Mouse (Mus musculus) E14TG2a.4 (cell line): ENCODE results near the gene AA467197.

ENCODE experiments used
- H3K27me3 ChIP-seq: 2 replicates; pipeline ENCODE4 v1.6.1; 2014; ENCODE audit warnings: low read length, control low read depth; ENCODE audit not compliant: insufficient read depth
- H3K36me3 ChIP-seq: 2 replicates; pipeline ENCODE4 v1.6.1; 2014; ENCODE audit warnings: low read length, control low read depth; ENCODE audit not compliant: insufficient read depth
- H3K4me1 ChIP-seq: replicated peaks from 2 replicates; pipeline ENCODE4 v1.6.1; 2014; ENCODE audit warnings: low read depth, low read length, control low read depth
- H3K4me3 ChIP-seq: replicated peaks from 2 replicates; pipeline ENCODE4 v1.5.1; 2014; ENCODE audit warnings: mild to moderate bottlenecking, low read length
- H3K9me3 ChIP-seq: 2 replicates; pipeline ENCODE4 v1.6.1; 2014; ENCODE audit warnings: low read length, control low read depth
- CTCF ChIP-seq: conservative IDR thresholded peaks from 2 replicates; pipeline ENCODE4 v1.5.1; 2014; ENCODE audit warnings: low read length
- NANOG ChIP-seq: IDR thresholded peaks from 2 replicates; pipeline ENCODE4 v1.6.1; 2014; ENCODE audit warnings: borderline replicate concordance, low read length, mixed read lengths
- POU5F1 ChIP-seq: IDR thresholded peaks from 2 replicates; pipeline ENCODE4 v1.6.1; 2014; ENCODE audit warnings: low read length, borderline replicate concordance

The AA467197 gene

DNA sequence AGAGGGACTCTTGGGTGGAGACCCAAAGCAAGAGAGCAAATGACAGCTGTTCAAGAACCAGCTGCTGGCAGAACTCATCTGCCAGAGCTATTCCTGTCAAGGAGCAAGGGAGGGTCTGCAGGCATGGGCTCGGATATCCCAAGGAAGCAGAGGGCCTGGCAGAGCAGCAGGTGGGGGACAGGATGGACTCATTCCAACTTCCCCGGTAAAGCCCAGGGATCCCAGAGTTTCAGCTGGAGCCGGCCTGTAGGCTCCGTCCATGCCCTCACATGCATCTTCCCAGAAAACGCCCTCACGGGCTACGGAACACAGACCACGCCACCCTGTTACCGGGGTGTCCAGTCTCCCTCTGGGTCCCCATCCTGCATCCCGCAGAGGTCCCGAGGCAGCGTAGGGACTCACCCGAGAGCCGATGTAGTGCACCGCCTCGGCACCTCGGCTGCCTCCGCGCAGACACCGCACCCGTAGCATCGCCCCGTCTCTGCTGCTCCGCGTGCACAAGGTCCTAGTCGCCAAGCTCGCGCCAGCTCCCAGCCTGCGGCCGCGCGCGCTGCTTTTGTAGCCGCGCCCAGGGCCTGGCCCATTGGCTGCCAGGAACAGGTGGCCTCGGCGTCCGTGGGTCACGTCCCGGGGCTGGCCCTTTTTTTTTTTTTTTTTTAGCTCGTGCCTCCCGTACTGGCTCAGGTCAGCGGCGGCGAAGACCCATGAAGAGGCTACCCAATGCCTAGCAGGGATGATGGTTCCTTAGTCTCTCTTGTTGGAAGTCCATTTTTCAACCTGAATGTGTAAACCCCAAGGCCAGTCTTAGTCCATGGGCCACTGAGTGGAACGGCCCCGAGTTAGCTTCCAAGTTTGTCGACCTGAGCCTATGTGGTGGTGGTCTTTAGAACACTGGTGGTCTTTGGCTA lies 25.8 kb upstream of the AA467197 start, which contains the start of gene Gatm:
TSS of gene Gatm (minus strand) at position 558 of the 908 bp plus-strand sequence.
- H3K27me3 ChIP-seq: peaks cover 51% of the 10 kb centered on the region
- peak within 1 kb of the TSS; percentile 72 for H3K4me3 ChIP-seq

DNA sequence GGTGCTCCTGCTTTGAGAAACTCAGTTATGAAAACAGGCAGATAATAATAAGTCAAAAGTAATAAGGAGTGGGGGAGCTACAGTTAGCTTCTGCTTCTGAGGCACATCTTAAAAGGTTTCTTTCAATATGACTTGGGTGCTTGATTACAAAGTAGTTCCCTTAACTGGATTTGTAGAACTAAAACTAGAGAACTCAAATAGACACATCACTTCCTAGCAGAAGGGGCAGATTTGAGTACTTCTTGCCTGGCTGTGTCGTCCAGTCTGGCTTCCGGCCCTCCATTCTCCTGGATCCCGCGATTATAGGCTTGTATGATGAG lies 25.2 kb upstream of the AA467197 start:
- Histone ChIP-seq H3K36me3 (no peaks in the 10 kb centered on the region), H3K9me3 (no peaks in the 10 kb centered on the region), H3K4me3 (0 out of 2 replicates have a peak overlapping the region, but pooled peaks have one; percentile 72), H3K27me3 (peaks cover 51% of the 10 kb centered on the region), H3K4me1 (peaks cover 5% of the 10 kb centered on the region)
- TF ChIP-seq POU5F1 (no peak), CTCF (no peak), NANOG (no peak)

More for the DNA sequence above, 25.8 kb upstream of the AA467197 start, which contains the start of gene Gatm:
- TF ChIP-seq CTCF: no peak
- no peak for TF ChIP-seq POU5F1
- no peak for TF ChIP-seq NANOG
- H3K9me3 ChIP-seq: no peaks in the 10 kb centered on the region
- peaks cover 5% of the 10 kb centered on the region for H3K4me1 ChIP-seq
- H3K36me3 ChIP-seq: no peaks in the 10 kb centered on the region

DNA sequence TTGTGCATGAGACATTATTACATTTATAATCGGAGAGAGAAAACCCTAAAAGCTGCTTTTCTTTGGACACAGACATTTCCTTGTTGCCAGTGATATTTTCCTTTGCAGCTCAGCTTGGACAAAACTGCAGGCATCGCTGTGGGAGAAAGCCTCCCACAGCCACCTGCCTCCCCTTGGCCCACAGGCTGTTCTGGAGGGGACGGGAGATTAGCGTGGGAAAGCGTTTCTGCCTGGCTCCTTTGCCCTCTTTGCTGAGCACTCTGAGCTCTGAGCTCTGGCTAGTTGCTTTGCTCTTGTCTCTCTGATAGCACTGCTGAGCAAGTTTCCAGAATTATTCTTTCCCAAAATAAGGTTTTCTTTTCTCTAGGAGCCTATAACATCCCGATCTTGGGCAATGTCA lies 20.5 kb upstream of the AA467197 start:
- Histone ChIP-seq H3K36me3 (no peaks in the 10 kb centered on the region), H3K4me1 (no peaks in the 10 kb centered on the region), H3K4me3 (no peak overlapping the region), H3K27me3 (peaks cover 32% of the 10 kb centered on the region), H3K9me3 (no peaks in the 10 kb centered on the region)
- no peak for TF ChIP-seq CTCF
- no peak for TF ChIP-seq POU5F1
- TF ChIP-seq NANOG: no peak

DNA sequence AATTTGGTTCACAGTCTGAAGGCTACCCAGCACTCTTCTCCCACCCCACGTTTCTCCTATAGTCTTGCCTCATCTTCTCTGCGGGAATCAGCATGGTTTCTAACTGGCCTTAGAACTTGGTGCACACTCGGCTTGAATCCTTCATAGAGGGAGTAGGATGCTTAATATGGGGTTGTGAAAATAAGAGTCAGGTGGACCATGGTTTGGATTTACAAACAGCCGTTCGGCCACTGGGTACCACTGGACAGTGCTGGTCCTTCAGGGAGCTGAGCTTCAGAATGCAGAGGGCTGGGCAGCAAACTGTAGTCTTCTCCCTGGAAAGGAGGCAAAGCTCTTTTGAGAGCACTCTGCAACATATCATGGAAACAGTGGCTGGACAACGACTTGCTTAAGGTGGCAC lies 19.0 kb upstream of the AA467197 start:
- Histone ChIP-seq H3K9me3 (peaks cover 9% of the 10 kb centered on the region), H3K27me3 (peaks cover 17% of the 10 kb centered on the region), H3K4me1 (no peaks in the 10 kb centered on the region), H3K4me3 (no peak overlapping the region), H3K36me3 (no peaks in the 10 kb centered on the region)
- TF ChIP-seq POU5F1 (no peak), NANOG (no peak), CTCF (no peak)

DNA sequence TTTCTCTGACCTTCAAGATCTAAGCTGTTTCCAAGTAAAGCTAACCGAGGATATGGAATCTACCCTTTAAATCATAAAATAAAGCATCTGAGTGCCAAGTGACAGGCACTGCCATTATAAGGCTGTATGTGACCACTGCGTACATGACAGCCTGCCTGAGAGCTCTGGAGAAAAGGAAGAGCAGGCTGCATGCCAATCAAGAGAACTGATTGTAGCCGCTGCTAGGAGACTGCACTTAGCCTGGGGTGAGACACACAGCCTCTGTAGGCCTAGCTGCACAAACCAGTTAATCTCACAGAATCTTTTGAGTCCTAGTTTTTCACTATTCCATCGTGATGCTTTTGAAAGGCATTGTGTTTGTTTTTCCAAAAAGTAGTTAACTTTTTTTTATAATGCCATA lies 18.1 kb upstream of the AA467197 start:
- H3K9me3 ChIP-seq: peaks cover 16% of the 10 kb centered on the region
- TF ChIP-seq POU5F1 (no peak), NANOG (no peak), CTCF (no peak)
- peaks cover 12% of the 10 kb centered on the region for H3K27me3 ChIP-seq
- no peak overlapping the region for H3K4me3 ChIP-seq
- H3K4me1 ChIP-seq: no peaks in the 10 kb centered on the region
- no peaks in the 10 kb centered on the region for H3K36me3 ChIP-seq

DNA sequence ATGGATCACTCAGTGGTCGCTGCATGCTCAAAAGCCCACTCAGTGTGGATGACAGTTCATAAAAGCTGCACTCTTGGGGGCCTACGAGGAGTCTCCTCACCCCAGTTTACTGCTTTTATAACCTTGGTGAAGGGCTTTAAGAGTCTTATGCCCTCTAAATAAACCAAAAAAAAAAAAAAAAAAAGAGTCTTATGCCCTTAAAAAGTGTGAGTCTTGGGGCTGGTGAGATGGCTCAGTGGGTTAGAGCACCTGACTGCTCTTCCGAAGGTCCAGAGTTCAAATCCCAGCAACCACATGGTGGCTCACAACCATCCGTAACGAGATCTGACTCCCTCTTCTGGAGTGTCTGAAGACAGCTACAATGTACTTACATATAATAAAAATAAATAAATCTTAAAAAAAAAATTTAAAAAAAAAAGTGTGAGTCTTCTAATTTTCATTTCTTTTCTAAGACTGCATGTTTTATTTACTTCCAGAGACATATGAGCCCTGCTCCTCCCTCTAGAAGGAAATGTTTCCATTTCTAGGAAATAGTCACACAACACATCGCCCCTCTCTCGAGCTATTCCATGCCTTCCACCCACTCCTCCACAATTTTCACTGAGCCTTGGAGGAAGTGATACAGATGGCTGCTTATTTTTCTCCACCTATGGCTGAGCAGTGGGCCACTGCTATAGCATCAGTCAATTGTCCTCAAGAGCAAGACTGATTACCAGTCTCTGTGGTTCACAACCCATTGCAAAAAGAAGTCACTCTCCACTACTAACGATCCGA lies 15.3 kb upstream of the AA467197 start:
- Histone ChIP-seq H3K36me3 (no peaks in the 10 kb centered on the region), H3K4me1 (no peaks in the 10 kb centered on the region), H3K27me3 (no peaks in the 10 kb centered on the region), H3K4me3 (no peak overlapping the region), H3K9me3 (peaks cover 38% of the 10 kb centered on the region)
- no peak for TF ChIP-seq POU5F1
- no peak for TF ChIP-seq CTCF
- no peak for TF ChIP-seq NANOG

DNA sequence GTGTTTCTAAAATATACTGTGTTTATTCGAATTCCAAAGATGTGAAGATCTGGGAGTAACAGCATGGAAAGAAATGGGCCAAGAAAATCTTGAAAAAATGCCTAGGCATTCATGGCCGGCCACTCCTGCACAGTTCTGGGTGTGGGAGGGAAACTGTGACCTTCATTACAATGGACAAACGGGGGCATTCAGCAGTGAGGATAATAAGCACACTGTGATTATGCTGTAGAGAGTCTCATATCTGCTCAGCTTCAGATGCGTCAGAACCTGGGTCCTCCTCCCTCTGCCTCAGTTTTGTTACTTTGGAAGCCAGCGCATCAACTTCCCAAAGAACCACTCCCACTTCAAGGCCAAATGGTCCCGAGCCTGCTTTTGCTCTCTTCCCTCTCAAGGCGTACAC lies 10.9 kb upstream of the AA467197 start:
- no peak for TF ChIP-seq NANOG
- Histone ChIP-seq H3K9me3 (peaks cover 73% of the 10 kb centered on the region), H3K4me3 (no peak overlapping the region)

DNA sequence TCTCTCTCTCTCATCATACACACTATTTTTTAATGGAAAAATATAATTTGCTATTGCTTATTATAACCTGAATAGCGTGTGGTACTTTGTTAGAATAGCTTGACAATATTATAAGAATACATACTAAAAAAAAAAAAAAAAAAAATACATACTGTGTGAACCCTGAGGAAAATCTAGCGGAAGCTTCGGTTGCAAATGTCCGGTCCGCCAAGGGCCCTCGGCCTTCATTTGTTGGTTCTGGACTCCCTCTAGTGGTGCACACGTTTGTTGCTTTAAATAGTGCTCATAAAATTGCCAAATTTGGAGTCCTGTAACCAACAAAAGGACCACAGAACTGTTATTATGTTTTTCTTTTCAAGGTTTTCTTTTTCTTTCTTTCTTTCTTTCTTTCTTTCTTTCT lies 7.8 kb upstream of the AA467197 start:
- TF ChIP-seq CTCF (no peak), POU5F1 (no peak), NANOG (no peak)
- H3K9me3 ChIP-seq: peaks cover 55% of the 10 kb centered on the region
- H3K36me3 ChIP-seq: peaks cover 15% of the 10 kb centered on the region
- no peak overlapping the region for H3K4me3 ChIP-seq
- H3K27me3 ChIP-seq: peaks cover 10% of the 10 kb centered on the region
- H3K4me1 ChIP-seq: peaks cover 4% of the 10 kb centered on the region; the same call in 1 of the 2 replicates

More for the DNA sequence above, 10.9 kb upstream of the AA467197 start:
- Histone ChIP-seq H3K4me1 (no peaks in the 10 kb centered on the region), H3K27me3 (no peaks in the 10 kb centered on the region), H3K36me3 (no peaks in the 10 kb centered on the region)
